Mouse (Mus musculus) kidney, adult 2 months (tissue): ENCODE results near the gene Stag2.

Source experiments
- CTCF ChIP-seq: fragments of 200-500 bp; conservative IDR thresholded peaks from 2 replicates; pipeline ENCODE4 v1.5.1; 2011; ENCODE audit warnings: low read depth, mild to moderate bottlenecking, control low read depth, low read length, moderate library complexity, mixed read lengths; ENCODE audit not compliant: insufficient read depth, insufficient read length
- POLR2A ChIP-seq: fragments of 200-500 bp; IDR thresholded peaks from one replicate; pipeline ENCODE4 v1.6.1; 2011; ENCODE audit warnings: low read depth, low read length, control low read depth

DNA sequence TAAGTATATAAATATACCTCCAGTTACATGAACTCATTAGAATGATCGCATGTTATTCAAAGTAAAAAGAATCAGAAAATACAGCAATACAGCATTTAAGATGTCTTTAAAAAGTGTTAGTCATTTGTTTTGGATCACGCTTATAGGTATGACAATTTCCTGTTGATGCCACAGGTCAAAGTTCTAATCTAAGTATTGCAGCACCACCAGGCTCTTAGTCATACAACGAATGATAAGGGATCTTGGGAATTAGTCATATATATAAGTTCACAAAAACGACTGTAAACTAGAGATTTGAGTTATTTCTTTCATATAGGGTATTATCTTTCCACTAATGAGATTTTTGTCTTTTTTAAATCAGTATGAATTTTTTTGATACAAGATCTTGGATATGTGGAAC lies 5.1 kb upstream of the Stag2 start:
- no peak for TF ChIP-seq POLR2A
- TF ChIP-seq CTCF: no peak
